Mouse (Mus musculus): Measurements from ENCODE around the gene Wdr93. TPM values are rescaled to one million over a fixed set of nuclear protein-coding genes. Genes with fewer than 3 reads are reported as not detected.

Gene Wdr93
- polyA plus RNA-seq, 1 experiment from 2014 or later: 0.34 TPM

DNA sequence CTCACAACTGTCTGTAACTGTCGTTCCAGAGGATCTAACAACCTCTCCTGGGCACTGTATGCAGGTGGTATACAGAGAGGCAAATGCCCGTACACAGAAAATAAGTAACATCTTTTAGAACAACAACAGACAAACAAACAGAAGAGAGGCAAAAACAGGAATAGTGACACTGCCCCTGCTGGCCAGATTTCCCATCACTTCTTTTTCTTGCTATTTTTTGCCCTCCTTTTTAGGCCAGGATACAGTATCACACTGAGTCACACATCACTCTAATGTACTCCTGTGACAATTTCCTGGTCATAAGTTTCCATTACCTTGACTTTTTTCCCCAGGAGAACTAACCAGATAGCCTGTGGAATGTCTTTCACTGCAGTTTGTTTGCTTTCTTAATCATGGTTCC, 13.4 kb downstream of the Wdr93 start:
- WGBS: 59% methylated on average over 2 of the region's 2 CpGs
- Histone ChIP-seq H3K36me3 (no peaks in the 10 kb centered on the region), H3K9me3 (no peaks in the 10 kb centered on the region)

DNA sequence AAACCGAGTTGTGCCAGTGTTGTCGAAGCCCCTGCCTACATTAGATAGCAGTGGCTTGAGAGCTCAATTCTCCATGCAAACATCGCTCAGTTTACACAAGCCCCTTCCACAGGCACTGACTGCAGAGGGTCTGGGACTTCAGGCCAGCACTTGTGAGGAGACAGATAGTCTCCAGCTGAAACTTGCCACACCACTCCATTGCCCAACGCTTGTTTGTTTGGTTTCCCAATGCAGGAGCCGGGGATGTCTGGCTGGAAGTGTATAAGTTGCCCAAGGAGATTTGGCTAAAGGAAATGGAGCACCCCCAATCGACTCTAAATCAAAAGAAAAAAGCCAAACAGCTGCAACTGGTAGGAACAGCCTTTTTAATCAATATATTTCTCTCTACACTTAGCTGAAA, 15.2 kb downstream of the Wdr93 start:
- Histone ChIP-seq H3K36me3 (no peaks in the 10 kb centered on the region), H3K4me1 (no peaks in the 10 kb centered on the region), H3K4me3 (no peak overlapping the region), H3K27me3 (no peaks in the 10 kb centered on the region), H3K9ac (replicated peaks) (no peak overlapping the region), H3K27ac (replicated peaks) (no peak overlapping the region), H3K9me3 (no peaks in the 10 kb centered on the region), H3K4me2 (replicated peaks) (no peak overlapping the region)
- ATAC-seq (ENCODE audit: low FRiP score, low read depth): no peak
- WGBS: 83% methylated on average over 6 of the region's 6 CpGs

More for the DNA sequence above, 13.4 kb downstream of the Wdr93 start:
- no peak overlapping the region for H3K9ac ChIP-seq (replicated peaks)
- no peaks in the 10 kb centered on the region for H3K27me3 ChIP-seq
- H3K4me1 ChIP-seq: no peaks in the 10 kb centered on the region
- H3K27ac ChIP-seq (replicated peaks): no peak overlapping the region
- H3K4me3 ChIP-seq: no peak overlapping the region
- ATAC-seq (ENCODE audit: low FRiP score, low read depth): no peak
- no peak overlapping the region for H3K4me2 ChIP-seq (replicated peaks)

DNA sequence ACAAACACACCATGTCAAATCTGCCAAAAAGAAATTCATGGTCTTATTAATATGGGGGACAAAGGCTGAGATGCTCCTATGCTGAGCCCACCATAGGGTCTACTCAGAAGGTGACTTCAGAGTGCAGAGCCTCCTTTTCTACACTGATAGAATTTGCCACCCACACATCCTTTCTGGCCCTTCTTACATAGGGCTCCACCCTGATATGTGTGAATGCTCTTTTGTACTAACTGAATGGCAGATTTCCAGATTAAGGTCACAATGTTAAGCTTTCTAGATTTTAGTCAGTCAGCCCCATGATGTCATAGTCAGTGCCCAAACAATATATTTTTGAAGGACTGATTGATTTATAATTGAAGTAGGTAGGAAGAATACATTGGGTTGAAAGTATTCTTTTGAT, 16.8 kb downstream of the Wdr93 start:
- no peaks in the 10 kb centered on the region for H3K4me1 ChIP-seq
- H3K36me3 ChIP-seq: no peaks in the 10 kb centered on the region
- H3K9me3 ChIP-seq: no peaks in the 10 kb centered on the region
- ATAC-seq (ENCODE audit: low FRiP score, low read depth): no peak
- H3K4me2 ChIP-seq (replicated peaks): no peak overlapping the region
- no peak overlapping the region for H3K4me3 ChIP-seq
- no peak overlapping the region for H3K27ac ChIP-seq (replicated peaks)
- H3K27me3 ChIP-seq: no peaks in the 10 kb centered on the region
- no peak overlapping the region for H3K9ac ChIP-seq (replicated peaks)

DNA sequence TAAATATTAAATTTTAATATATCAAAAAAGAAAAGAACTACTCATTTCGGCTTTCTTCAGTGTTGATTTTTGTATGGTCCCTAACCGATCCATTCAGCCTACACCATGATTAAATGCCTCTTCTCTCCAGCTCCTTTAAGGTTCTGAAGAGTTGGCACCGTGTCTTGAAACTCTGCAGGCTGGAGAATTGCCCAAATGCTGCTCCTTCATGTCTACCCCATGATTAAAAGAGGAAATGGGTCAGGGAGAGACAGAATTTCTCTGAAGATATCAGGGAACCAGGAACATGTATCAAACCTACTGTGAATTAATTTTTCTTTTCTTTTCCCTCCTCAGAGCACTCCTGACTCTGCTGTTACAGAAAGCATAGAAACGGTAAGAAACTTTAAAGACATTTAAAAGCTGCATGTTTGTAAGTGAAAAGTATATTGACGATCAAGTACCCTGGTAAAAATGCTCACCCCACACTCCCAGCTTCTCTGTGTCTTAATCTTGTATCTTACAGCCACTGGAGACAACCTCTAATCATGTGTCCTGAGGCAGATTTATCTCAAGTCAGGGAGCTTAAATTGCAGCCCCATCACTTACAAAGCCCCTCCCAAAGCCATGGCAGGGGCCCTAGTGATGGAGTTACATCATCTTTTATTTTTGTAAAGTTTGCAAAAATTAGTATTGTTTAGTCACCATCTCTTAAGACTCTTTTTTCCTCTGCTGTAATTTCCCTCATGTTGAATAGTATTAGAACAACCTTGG, 18.3 kb downstream of the Wdr93 start:
- Histone ChIP-seq H3K4me2 (replicated peaks) (no peak overlapping the region), H3K9me3 (no peaks in the 10 kb centered on the region), H3K27me3 (no peaks in the 10 kb centered on the region), H3K4me1 (no peaks in the 10 kb centered on the region), H3K36me3 (no peaks in the 10 kb centered on the region), H3K9ac (replicated peaks) (no peak overlapping the region), H3K27ac (replicated peaks) (no peak overlapping the region), H3K4me3 (no peak overlapping the region)
- 86% methylated on average over 5 of the region's 5 CpGs for WGBS
- no peak for ATAC-seq (ENCODE audit: low FRiP score, low read depth)

DNA sequence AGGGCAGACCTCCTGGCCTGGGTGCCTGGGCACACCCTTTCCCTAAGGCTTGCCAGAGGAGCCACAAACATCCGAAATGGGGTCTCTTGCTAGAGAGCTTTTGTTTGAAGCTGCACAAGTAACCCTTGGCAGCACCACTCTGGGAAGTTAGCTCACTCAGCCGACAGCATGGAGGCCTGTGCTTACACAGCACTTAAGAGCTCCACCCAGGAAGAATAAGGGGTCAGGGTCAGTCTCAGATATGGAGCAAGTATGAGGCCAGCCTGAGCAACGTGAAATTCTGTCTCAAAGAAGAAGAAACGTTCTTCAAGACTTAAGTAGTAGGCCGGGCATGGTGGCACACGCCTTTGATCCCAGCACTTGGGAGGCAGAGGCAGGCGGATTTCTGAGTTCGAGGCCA, 19.1 kb downstream of the Wdr93 start:
- Histone ChIP-seq H3K36me3 (no peaks in the 10 kb centered on the region), H3K27ac (replicated peaks) (no peak overlapping the region), H3K4me2 (replicated peaks) (no peak overlapping the region), H3K4me1 (no peaks in the 10 kb centered on the region), H3K4me3 (no peak overlapping the region), H3K9ac (replicated peaks) (no peak overlapping the region), H3K9me3 (no peaks in the 10 kb centered on the region), H3K27me3 (no peaks in the 10 kb centered on the region)
- ATAC-seq (ENCODE audit: low FRiP score, low read depth): no peak
- WGBS: 82% methylated on average over 8 of the region's 8 CpGs

DNA sequence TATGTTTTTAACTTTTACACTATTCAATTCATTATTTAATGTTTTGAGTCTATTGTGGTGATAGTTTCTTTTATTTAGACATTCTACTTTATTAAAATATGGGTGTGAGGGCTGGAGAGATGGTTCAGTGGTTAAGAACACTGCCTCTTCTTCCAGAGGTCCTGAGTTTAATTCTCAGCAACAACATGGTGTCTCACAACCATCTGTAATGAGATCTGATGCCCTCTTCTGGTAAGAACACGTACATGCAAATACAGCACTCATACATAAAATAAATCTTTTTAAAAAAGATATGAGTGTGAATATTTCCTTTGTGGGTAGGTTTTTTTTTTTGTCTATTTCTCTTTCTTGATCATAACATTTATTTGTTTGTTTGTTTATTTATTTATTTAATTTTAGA, 23.0 kb downstream of the Wdr93 start:
- Histone ChIP-seq H3K9ac (replicated peaks) (no peak overlapping the region), H3K4me2 (replicated peaks) (no peak overlapping the region), H3K27me3 (no peaks in the 10 kb centered on the region), H3K4me1 (no peaks in the 10 kb centered on the region), H3K4me3 (no peak overlapping the region), H3K27ac (replicated peaks) (no peak overlapping the region), H3K36me3 (no peaks in the 10 kb centered on the region), H3K9me3 (no peaks in the 10 kb centered on the region)
- ATAC-seq (ENCODE audit: low FRiP score, low read depth): no peak
- 31% methylated on average over 1 of the region's 1 CpGs for WGBS

DNA sequence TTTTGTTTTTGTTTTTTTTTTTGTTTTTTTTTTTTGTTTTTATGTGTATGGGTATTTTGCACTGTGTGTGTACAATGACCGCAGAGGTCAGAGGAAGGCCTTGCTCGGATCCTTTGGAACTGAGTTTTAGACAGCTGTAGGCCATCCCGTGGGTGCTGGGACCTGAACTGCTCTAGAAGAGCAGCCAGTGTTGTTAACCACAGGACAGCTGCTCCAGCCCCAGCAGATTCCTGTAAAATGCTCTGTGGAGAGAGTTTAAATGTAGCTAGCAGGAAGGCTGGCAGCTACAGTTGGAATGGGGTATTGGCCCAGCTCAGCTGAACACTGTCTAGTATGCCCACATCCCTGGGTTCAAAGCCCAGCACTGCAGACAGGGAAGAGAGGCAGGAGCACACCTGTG, 26.7 kb downstream of the Wdr93 start:
- ATAC-seq (ENCODE audit: low FRiP score, low read depth): no peak
- Histone ChIP-seq H3K4me2 (replicated peaks) (no peak overlapping the region), H3K36me3 (no peaks in the 10 kb centered on the region), H3K27me3 (no peaks in the 10 kb centered on the region), H3K4me3 (no peak overlapping the region), H3K9ac (replicated peaks) (no peak overlapping the region), H3K4me1 (no peaks in the 10 kb centered on the region), H3K27ac (replicated peaks) (no peak overlapping the region), H3K9me3 (no peaks in the 10 kb centered on the region)
- WGBS: 85% methylated on average over 3 of the region's 3 CpGs

DNA sequence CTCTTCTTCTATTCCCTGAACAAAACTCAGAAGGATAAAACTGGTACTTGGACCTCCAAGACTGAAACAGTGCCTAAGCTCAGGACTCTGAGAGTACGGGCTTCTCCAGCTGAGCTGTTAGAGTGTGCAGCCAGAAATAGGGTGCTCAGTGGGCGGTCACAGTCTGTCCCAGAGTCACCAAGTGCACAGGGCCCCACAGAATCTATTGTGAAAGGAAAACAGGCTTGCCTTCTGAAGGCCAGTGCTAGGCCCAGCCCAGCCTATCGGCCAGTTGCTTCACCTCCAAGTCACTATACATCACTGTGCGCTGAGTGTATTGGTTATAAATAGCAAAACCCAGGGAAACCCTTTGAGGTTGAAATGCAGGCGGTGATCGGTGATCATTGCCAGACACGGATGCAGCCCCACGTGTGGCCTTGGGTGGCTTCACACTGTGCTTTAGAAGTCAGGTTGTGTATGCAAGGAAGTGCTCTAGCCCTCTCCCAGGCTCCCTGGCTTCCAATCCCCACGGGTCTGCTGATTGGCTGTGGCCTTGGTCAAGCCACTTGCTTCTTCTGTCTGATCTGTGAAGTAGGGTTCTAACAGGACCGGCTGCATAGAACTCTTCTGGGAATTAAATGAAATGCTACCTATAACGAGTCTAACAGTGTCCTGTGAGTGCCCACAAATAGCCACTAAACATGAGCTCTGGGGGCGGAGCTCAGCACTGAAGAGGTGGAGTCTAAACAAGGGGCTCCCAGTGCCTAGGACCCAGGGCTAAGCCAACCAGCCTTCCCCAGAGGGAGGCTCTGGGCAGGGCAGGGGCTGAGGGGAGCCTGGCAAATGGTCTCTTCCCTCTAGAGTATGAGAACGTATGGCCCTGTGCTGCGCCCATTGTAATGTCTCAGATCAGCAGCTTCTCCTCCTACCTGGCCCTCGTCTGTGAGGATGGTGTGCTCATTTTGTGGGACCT, 28.9 kb downstream of the Wdr93 start:
- 43% methylated on average over 15 of the region's 15 CpGs for WGBS
- H3K27me3 ChIP-seq: no peaks in the 10 kb centered on the region

DNA sequence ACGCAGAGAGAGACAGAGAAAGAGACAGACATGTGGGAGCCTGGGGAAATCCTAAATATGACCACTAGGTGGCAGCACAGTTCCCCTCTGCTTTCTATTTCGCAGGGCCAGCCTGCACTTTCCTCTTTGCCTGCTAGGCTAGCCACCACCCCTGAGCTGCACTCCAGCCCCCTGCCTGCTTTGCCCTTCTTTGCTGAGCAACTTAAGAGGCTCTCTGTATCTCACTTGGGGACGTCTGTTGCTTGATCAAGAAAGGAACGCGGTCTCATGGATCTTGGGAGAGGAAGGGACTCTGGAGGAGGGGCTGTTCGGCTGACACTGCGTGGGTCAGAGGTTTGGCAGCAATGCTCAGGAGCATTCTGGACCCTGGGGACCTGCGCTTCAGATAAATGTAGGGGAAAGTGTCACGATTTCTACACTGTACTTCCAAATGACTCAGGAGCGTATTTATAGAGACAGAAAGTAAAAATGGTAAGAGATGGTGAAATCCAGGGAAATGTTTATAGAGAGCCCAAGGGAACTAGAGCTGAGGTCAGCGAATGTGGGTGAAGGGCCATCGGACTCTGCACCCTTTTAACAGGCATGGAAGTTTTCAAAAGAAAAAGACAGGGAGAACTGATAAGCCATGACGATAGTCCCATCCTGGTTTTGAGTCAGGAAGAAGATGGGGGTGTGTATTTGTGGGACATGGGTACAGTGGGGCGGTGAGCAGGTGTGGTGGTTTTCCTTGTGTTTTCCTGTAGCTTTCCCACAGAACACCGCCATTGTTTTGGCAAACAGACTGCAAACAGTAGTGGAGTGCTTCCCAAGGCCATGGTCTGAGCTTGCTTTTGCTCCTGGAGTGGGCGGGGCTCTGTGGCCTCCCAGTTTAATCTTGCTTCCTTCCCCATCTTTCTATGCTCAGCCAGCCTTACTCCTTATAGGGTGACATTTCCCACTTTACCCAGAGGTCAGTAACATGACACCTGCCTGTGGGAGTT, 38.0 kb downstream of the Wdr93 start:
- Histone ChIP-seq H3K9ac (replicated peaks) (no peak overlapping the region), H3K27me3 (peaks cover 9% of the 10 kb centered on the region; the same call in 1 of the 2 replicates), H3K36me3 (no peaks in the 10 kb centered on the region), H3K9me3 (no peaks in the 10 kb centered on the region), H3K4me1 (0 out of 2 replicates have a peak, but pooled peaks cover 7% of the 10 kb centered on the region), H3K27ac (replicated peaks) (no peak overlapping the region), H3K4me2 (replicated peaks) (peak overlapping the region; percentile 30), H3K4me3 (no peak overlapping the region)
- ATAC-seq (ENCODE audit: low FRiP score, low read depth): peak; percentile 19; the same call in 1 of the 2 replicates
- 31% methylated on average over 16 of the region's 16 CpGs for WGBS

More for the DNA sequence above, 28.9 kb downstream of the Wdr93 start:
- Histone ChIP-seq H3K27ac (replicated peaks) (no peak overlapping the region), H3K36me3 (no peaks in the 10 kb centered on the region), H3K9me3 (no peaks in the 10 kb centered on the region), H3K4me3 (no peak overlapping the region), H3K4me1 (no peaks in the 10 kb centered on the region), H3K4me2 (replicated peaks) (no peak overlapping the region), H3K9ac (replicated peaks) (no peak overlapping the region)
- ATAC-seq (ENCODE audit: low FRiP score, low read depth): no peak

DNA sequence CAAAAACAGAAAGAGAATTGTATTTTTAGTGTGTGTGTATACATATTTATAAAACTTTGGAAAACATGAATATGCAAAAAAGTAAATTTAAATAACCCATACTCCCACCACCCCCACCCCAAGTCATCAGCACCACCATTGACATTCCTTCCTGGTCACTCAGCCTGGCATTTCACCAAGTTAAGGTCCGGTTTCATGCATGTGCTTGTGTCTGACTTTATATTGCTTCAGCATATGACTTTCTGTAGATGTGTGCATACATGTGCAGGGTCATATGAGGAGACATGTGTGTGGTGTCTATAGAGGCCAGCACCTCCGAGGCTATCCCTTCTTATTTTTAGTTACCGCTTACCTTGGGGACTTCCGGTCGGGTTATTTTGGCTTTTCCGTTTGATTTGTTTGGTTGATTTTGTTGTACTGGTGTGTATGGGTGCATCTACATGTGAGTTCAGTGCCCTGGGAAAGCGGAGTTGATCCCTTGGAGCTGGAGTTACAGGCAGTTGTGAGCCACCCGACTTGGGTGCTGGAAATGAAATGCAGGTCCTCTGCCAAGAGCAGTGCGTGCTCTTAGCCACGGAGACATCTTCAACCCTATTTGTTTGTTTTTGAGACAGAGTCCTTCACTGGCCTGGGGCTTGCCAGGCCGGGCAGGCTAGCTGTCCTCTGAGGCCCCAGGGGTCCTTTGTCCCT, 39.0 kb downstream of the Wdr93 start:
- ATAC-seq (ENCODE audit: low FRiP score, low read depth): no peak
- Histone ChIP-seq H3K9me3 (no peaks in the 10 kb centered on the region), H3K27ac (replicated peaks) (no peak overlapping the region), H3K4me3 (no peak overlapping the region), H3K4me1 (0 out of 2 replicates have a peak, but pooled peaks cover 8% of the 10 kb centered on the region), H3K9ac (replicated peaks) (no peak overlapping the region), H3K4me2 (replicated peaks) (no peak overlapping the region), H3K36me3 (no peaks in the 10 kb centered on the region), H3K27me3 (peaks cover 15% of the 10 kb centered on the region)
- 81% methylated on average over 11 of the region's 11 CpGs for WGBS

DNA sequence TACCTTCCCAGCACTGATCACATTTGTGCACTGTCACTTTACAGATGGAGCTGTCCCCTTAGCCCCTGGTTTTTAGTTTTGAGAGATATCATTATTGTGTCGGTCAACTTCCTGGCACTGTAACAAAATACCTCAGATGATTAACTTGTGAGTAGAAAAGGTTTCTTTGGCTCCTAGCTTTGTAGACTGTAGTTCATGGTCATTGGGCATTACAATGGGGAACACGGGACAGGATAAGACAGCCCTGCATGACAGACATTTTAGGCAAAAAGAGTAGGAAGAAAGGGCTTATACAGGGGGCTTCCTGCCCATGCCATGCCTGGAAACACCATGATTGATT, 39.5 kb downstream of the Wdr93 start:
- no peak overlapping the region for H3K4me3 ChIP-seq
- H3K4me1 ChIP-seq: 0 out of 2 replicates have a peak, but pooled peaks cover 8% of the 10 kb centered on the region
- H3K9me3 ChIP-seq: no peaks in the 10 kb centered on the region

More for the DNA sequence above, 39.5 kb downstream of the Wdr93 start:
- no peak for ATAC-seq (ENCODE audit: low FRiP score, low read depth)
- Histone ChIP-seq H3K36me3 (no peaks in the 10 kb centered on the region), H3K4me2 (replicated peaks) (no peak overlapping the region), H3K27me3 (peaks cover 16% of the 10 kb centered on the region), H3K27ac (replicated peaks) (no peak overlapping the region), H3K9ac (replicated peaks) (no peak overlapping the region)
- WGBS: 71% methylated on average over 2 of the region's 2 CpGs
